Mouse (Mus musculus) heart, postnatal 0 days (tissue): ENCODE measurements around the gene Ywhae. TPM values are rescaled to one million over a fixed set of nuclear protein-coding genes. Genes with fewer than 3 reads are reported as not detected.
A peak's percentile ranks its signal among the peaks of the same experiment; 100 is the strongest.

Experiments used
- ATAC-seq: fragments of 200-750 bp; cut with Nextera tagmentation; 2 replicates; pipeline ENCODE4 v1.8.0; 2017; ENCODE audit warnings: low read depth, moderate number of reproducible peaks, moderate library complexity; ENCODE audit not compliant: insufficient read depth
- DNase-seq: peaks from one replicate; pipeline ENCODE4 v3.0.0-alpha.2; 2016; ENCODE audit warnings: low spot score
- H3K27ac ChIP-seq: fragments of 300-500 bp; sonication (generic); 2 replicates; pipeline ENCODE4 v1.5.1; 2014; ENCODE audit warnings: low read depth, mild to moderate bottlenecking
- H3K27me3 ChIP-seq: fragments of 300-500 bp; sonication (generic); 2 replicates; pipeline ENCODE4 v1.6.1; 2014; ENCODE audit warnings: low read length, mixed read lengths; ENCODE audit not compliant: control insufficient read depth, insufficient read depth
- H3K36me3 ChIP-seq: fragments of 300-500 bp; sonication (generic); replicated peaks from 2 replicates; pipeline ENCODE4 v1.6.1; 2014; ENCODE audit warnings: low read length, mixed read lengths; ENCODE audit not compliant: control insufficient read depth, insufficient read depth
- H3K4me1 ChIP-seq: fragments of 300-500 bp; sonication (generic); 2 replicates; pipeline ENCODE4 v1.6.1; 2014; ENCODE audit warnings: antibody characterized with exemption; ENCODE audit not compliant: control insufficient read depth, insufficient read depth
- H3K4me2 ChIP-seq: fragments of 300-500 bp; sonication (generic); 2 replicates; pipeline ENCODE4 v1.6.1; 2014; ENCODE audit warnings: low read depth, mild to moderate bottlenecking, low read length, moderate library complexity
- H3K4me3 ChIP-seq: fragments of 300-500 bp; sonication (generic); 2 replicates; pipeline ENCODE4 v1.5.1; 2014; ENCODE audit warnings: low read depth, low read length
- H3K9ac ChIP-seq: fragments of 300-500 bp; sonication (generic); replicated peaks from 2 replicates; pipeline ENCODE4 v1.6.1; 2014; ENCODE audit warnings: low read depth, low read length, mixed read lengths
- H3K9me3 ChIP-seq: fragments of 300-500 bp; sonication (generic); replicated peaks from 2 replicates; pipeline ENCODE4 v1.6.1; 2016; ENCODE audit warnings: low read length; ENCODE audit not compliant: control insufficient read depth
- CTCF ChIP-seq: IDR thresholded peaks from 2 replicates; pipeline ENCODE4 v1.5.1; 2016; ENCODE audit warnings: antibody characterized with exemption, control low read depth, low read depth
- EP300 ChIP-seq: IDR thresholded peaks from 2 replicates; pipeline ENCODE4 v1.6.1; 2016; ENCODE audit warnings: antibody characterized with exemption, low read depth
- WGBS: fragments of 180-500 bp; shearing (Covaris S2); extraction: QIAGEN DNeasy Blood & Tissue Kit; methylation state at CpG from one replicate; pipeline ENCODE4 v1.1.7; 2014; 5-methylcytosine and 5-hydroxymethylcytosine counted together
- polyA plus RNA-seq: library from polyadenylated mRNA; unstranded; fragments of >200 nt; fragmentation: Nextera tagmentation; extraction: Ambion mirVana; gene quantifications from 2 replicates; pipeline ENCODE4 v1.2.1, GENCODE M21; 2015
- total RNA-seq: library from RNA; depleted of rRNA; stranded (reverse); fragments of >200 nt; gene quantifications from 2 replicates; pipeline ENCODE4 v1.2.3, GENCODE M21; 2014; ENCODE audit warnings: low replicate concordance

Ywhae gene
- total and polyA plus RNA-seq, 2 experiments from 2014 or later, result 120 to 553 TPM

GRCm38 (mm10) chr11:75740204-75740603, 7.5 kb downstream of the Ywhae start:
- no peak for ATAC-seq
- 0 out of 2 replicates have a peak overlapping the region, but pooled peaks have one; percentile 27 for H3K27ac ChIP-seq
- no peak overlapping the region for H3K4me3 ChIP-seq
- 41% methylated on average over 3 of the region's 3 CpGs for WGBS
- DNase-seq, result no peak
- TF ChIP-seq CTCF, result no peak
- TF ChIP-seq EP300, result no peak
- no peak overlapping the region for H3K9ac ChIP-seq
- no peak overlapping the region for H3K4me2 ChIP-seq
- H3K36me3 ChIP-seq, result 0 out of 2 replicates have a peak, but pooled peaks cover 5% of the 10 kb centered on the region
- peaks cover 51% of the 10 kb centered on the region for H3K4me1 ChIP-seq
- H3K27me3 ChIP-seq, result no peaks in the 10 kb centered on the region
- H3K9me3 ChIP-seq, result no peaks in the 10 kb centered on the region

DNA sequence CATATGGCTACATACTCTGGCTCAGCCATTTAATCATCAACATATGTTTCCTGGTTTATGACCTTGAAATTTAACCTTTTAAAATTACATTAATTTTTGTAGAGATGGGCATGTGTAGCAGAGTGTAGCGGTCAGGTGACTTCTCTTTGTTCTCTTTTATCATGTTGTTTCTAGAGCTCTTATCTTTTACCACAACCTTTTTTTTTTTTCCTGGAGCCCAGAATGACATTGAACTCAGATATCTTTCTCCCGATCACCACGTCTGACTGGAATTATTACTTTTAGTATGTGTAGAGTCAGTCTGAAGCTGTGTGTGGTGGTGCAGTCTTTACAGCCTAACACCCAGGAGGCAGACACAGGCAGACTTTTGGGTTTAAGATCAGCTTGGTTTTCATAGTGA, 8.9 kb downstream of the Ywhae start:
- no peak for ATAC-seq
- Histone ChIP-seq H3K4me1 (peaks cover 47% of the 10 kb centered on the region), H3K9ac (no peak overlapping the region), H3K4me2 (no peak overlapping the region), H3K27me3 (no peaks in the 10 kb centered on the region), H3K27ac (peak overlapping the region; percentile 27; the same call in 1 of the 2 replicates), H3K9me3 (no peaks in the 10 kb centered on the region), H3K4me3 (no peak overlapping the region), H3K36me3 (0 out of 2 replicates have a peak, but pooled peaks cover 5% of the 10 kb centered on the region)
- no peak for DNase-seq
- TF ChIP-seq CTCF (no peak), EP300 (no peak)
- WGBS, result 31% methylated on average over 3 of the region's 3 CpGs

GRCm38 (mm10) chr11:75744761-75745160, 12.1 kb downstream of the Ywhae start:
- 86% methylated on average over 3 of the region's 3 CpGs for WGBS
- H3K27ac ChIP-seq, result no peak overlapping the region

DNA sequence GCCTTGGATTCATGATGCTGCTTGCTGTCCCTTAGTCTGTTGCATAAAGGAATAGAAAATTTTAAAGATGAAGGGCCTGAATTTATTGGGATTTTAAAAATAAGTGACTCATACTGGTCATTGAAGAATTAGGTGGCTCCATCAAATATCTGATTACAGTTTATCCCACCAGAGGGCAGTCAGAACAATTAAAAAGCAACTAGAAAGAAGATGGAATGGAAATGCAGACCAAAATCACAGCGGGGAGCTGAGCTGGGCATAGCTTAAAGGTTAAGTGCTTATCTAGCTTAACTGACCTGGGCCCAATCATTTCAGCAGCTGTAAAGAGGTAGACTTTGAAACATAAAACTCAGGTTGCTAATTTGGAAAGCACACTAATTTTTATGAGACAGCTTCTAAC, 17.9 kb downstream of the Ywhae start:
- Histone ChIP-seq H3K4me1 (peaks cover 38% of the 10 kb centered on the region), H3K27ac (no peak overlapping the region), H3K9me3 (no peaks in the 10 kb centered on the region), H3K36me3 (peaks cover 23% of the 10 kb centered on the region), H3K27me3 (no peaks in the 10 kb centered on the region), H3K4me2 (no peak overlapping the region), H3K9ac (no peak overlapping the region), H3K4me3 (no peak overlapping the region)
- WGBS, result 30% methylated on average over 1 of the region's 1 CpGs
- no peak for DNase-seq
- ATAC-seq, result no peak
- TF ChIP-seq CTCF (no peak), EP300 (no peak)

More at GRCm38 (mm10) chr11:75744761-75745160, 12.1 kb downstream of the Ywhae start:
- ATAC-seq, result no peak
- Histone ChIP-seq H3K4me2 (no peak overlapping the region), H3K27me3 (no peaks in the 10 kb centered on the region), H3K9me3 (no peaks in the 10 kb centered on the region), H3K9ac (no peak overlapping the region), H3K4me1 (peaks cover 52% of the 10 kb centered on the region), H3K36me3 (0 out of 2 replicates have a peak, but pooled peaks cover 6% of the 10 kb centered on the region), H3K4me3 (no peak overlapping the region)
- TF ChIP-seq CTCF, result no peak
- TF ChIP-seq EP300, result no peak
- no peak for DNase-seq

DNA sequence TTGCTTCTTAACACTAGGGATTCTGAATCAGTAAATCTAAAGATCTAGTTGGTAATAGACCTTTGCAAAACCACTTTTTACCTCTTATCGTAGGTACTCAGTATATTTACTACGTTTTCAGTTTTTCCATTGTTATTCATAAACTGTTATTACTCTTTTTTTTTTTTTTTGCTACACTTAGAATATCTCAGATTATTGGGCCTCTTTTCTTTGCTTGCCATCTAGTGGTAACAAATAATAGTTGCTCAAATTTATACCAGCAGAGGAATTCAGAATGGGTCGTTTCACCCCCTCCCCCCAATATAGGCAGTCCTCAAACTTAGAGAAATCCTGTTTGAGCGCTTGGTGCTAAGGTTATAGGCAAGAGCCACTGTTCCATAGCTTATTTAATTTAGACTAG, 18.4 kb downstream of the Ywhae start:
- H3K27me3 ChIP-seq, result no peaks in the 10 kb centered on the region
- peaks cover 35% of the 10 kb centered on the region for H3K4me1 ChIP-seq
- no peak for ATAC-seq
- H3K4me3 ChIP-seq, result no peak overlapping the region
- WGBS, result 60% methylated on average over 4 of the region's 4 CpGs
- no peak for TF ChIP-seq EP300
- peak; percentile 35 for TF ChIP-seq CTCF
- no peaks in the 10 kb centered on the region for H3K9me3 ChIP-seq
- no peak overlapping the region for H3K4me2 ChIP-seq
- DNase-seq, result no peak
- H3K36me3 ChIP-seq, result peaks cover 28% of the 10 kb centered on the region
- no peak overlapping the region for H3K9ac ChIP-seq
- H3K27ac ChIP-seq, result no peak overlapping the region

GRCm38 (mm10) chr11:75756687-75757086, 24.0 kb downstream of the Ywhae start:
- no peak for TF ChIP-seq EP300
- WGBS, result 62% methylated on average over 8 of the region's 8 CpGs
- no peak for ATAC-seq
- Histone ChIP-seq H3K9ac (no peak overlapping the region), H3K4me1 (peaks cover under 1% of the 10 kb centered on the region; the same call in 1 of the 2 replicates), H3K9me3 (no peaks in the 10 kb centered on the region), H3K4me3 (no peak overlapping the region), H3K4me2 (no peak overlapping the region), H3K27ac (no peak overlapping the region), H3K27me3 (no peaks in the 10 kb centered on the region), H3K36me3 (peaks cover 63% of the 10 kb centered on the region)
- no peak for DNase-seq
